Mouse (Mus musculus): ENCODE measurements around the gene Kcnj5. TPM values are rescaled to one million over a fixed set of nuclear protein-coding genes. Genes with fewer than 3 reads are reported as not detected.

Gene Kcnj5
- total RNA-seq, 2 experiments from 2014 or later = not detected

- DNase-seq (ENCODE audit: low spot score in 2 of 2) = no peak
Observed at GRCm38 (mm10) chr9:32320167-32320566, 24.0 kb downstream of the Kcnj5 start.

DNA sequence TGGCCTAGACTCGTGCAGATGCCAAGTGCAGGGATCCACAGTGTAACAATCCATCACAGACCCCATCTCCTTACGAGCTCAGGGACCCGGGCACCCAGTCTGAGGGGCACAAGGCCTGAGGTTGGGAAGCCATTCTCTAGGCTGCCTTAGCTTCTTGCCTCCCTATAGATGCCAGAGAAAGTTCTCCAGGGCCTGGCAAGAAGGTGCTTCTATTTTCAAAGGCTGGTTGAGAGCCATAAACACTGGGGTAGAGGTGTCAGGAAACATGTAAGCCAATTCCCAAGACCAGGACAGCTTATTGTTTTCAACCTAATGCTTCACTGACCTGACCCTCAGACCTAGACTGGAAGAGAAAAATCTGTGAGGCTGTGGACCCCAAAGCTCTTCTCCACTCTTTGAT, 28.2 kb downstream of the Kcnj5 start:
- DNase-seq (ENCODE audit: low spot score in 2 of 2) = no peak

DNA sequence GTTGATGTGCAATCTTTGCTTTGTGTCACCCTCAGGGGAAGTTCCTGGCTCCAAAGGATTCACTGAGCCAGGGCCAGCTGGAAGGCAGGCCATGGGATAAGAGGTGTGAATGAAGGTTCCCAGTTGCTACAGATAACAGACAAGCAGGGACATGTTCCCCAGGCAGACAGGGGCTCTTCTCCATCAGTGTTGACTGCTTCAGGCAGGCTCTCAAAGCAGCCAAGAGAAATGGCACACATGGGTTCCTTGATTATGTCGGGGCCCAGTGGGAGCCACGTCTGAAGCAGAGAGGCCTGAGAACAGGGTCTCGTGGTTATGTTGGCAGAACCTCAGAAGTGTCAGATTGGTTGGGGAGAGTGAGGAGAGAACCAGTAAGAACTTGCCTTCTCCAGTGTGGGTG, 30.1 kb downstream of the Kcnj5 start:
- no peak for DNase-seq (ENCODE audit: low spot score in 2 of 2)

GRCm38 (mm10) chr9:32312208-32312607, 31.9 kb downstream of the Kcnj5 start:
- DNase-seq (ENCODE audit: low spot score in 2 of 2) = no peak

- peak in 1 of 2 experiments; percentile 20 for DNase-seq (ENCODE audit: low spot score in 2 of 2)
Observed at GRCm38 (mm10) chr9:32311786-32312185, 32.4 kb downstream of the Kcnj5 start.

DNA sequence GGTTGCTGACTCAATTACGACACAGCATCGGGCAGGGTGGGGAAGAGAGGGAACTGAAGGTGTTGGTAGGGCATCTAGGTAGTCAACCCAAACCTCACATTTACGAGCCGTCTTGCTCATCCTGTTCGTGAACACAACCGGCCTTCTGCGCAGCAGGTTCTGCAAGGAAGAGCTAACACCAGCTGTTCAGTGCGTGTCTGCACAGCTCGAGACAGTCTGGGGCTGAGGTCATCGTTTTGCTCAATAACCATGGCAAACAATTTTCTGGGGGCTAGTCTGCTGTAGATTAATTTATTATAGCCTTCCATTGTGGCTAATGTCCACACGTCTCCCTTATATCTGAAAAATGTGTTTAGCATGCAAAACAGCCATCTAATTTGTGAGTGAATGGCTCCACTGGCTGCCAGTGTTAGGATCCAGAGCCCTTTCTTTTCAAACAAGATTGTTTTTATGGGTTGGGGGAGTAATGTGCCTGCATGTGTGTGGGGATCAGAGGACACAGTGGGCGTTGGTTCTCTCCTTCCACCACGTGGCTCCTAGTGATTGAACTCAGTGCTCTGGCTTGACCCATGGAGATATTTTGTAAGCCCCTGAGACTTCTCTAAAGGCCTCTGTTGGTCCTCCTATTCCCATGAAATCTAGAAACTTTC, 41.5 kb downstream of the Kcnj5 start:
- DNase-seq (ENCODE audit: low spot score in 2 of 2) = no peak

- no peak for DNase-seq (ENCODE audit: low spot score in 2 of 2)
Observed at GRCm38 (mm10) chr9:32295061-32295800, 48.9 kb downstream of the Kcnj5 start.

- DNase-seq (ENCODE audit: low spot score in 2 of 2) = no peak
Observed at GRCm38 (mm10) chr9:32292686-32293085, 51.5 kb downstream of the Kcnj5 start.

DNA sequence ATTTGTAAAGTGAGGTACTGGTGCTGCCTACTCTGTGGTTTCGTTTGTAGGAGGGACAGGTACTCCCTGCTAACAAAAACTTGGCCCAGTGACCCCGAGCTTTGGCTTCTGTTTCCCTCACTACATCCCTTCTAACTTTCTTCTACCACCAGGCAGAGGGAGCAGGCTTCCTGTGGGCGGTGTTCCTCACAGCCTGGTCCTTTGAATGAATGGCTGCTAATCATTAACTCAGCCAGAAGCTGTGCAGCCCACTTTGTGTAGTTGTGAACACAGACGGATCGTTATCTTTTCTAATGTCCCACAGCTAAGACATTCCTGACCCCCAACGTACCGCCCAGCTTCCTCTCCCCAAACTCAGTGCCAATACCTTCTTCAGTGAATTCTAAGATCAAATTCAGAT, 52.5 kb downstream of the Kcnj5 start:
- DNase-seq (ENCODE audit: low spot score in 2 of 2) = no peak

DNA sequence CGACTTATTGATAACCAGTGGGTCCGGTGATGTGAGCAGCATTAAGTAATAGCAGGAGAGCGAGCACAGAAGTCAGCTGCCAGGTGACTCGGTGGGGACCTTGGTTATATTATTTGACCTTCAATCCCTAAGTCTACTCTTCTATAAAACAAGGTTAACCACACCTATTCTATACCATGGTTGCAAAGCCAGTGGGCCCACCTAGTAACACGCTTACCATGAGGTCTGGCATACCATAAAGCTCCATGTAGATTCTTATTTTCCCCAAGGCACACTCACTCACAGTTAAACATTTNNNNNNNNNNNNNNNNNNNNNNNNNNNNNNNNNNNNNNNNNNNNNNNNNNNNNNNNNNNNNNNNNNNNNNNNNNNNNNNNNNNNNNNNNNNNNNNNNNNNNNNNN, 60.6 kb downstream of the Kcnj5 start:
- no peak for DNase-seq (ENCODE audit: low spot score in 2 of 2)

- no peak for DNase-seq (ENCODE audit: low spot score in 2 of 2)
Observed at GRCm38 (mm10) chr9:32280456-32280855, 63.7 kb downstream of the Kcnj5 start.

DNA sequence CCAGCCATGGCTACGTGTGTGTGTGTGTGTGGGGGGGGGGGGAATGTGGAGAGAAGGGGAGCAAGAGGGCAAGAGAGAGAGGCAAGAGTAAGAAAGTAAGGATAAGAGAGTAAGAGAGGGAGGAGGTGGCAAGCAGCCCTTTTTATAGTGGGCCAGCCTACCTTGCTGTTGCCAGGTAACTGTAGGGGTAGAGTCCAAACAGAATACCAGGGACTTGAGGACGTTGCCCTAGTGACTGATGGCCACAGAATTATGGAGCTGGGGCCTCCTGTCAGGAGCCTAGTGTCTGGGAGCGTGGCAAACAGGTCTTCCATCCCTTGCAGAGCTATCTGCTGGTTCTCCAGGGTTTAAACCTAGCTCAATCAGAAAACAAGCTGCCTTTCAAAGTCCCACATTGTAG, 64.4 kb downstream of the Kcnj5 start:
- no peak for DNase-seq (ENCODE audit: low spot score in 2 of 2)

DNA sequence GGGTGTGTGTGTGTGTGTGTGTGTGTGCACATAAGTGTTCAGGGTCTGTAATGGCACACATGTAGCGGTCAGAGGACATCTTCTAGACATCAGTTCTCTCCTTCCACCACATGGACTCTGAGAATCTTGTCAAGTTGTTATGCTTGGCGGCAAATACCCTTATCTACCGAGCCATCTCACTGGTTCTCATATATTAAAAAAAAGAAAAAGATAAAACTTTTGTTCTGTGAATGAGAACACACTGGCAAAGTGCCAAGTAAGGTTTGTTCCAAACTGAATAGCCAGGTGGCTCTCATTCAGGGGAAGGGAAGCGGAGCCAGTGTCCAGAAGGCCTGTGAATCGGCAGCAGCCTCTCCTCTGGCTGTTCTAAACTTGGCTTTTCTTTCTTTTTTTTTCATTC, 66.1 kb downstream of the Kcnj5 start:
- DNase-seq (ENCODE audit: low spot score in 2 of 2) = no peak

- DNase-seq (ENCODE audit: low spot score in 2 of 2) = peak; percentile 31 to 64
Observed at GRCm38 (mm10) chr9:32271896-32272444, 72.2 kb downstream of the Kcnj5 start.

Other genes with a start within 250 kb of the Kcnj5 start
- gene Arhgap32, start 228.2 kb downstream of the Kcnj5 start, total RNA-seq (2021) = 10 to 100 TPM; 41.7 to 45.6 TPM
- gene Kcnj1, start 28.1 kb upstream of the Kcnj5 start, total RNA-seq (2021) = not detected
- 10 to 100 TPM; 22.3 to 27.9 TPM for gene Fli1, start 198.5 kb upstream of the Kcnj5 start, total RNA-seq (2021)

Data from gastrocnemius, postnatal 4 days (tissue).